Mouse (Mus musculus) brain, embryonic 14.5 days (tissue): ENCODE data around the gene Dtymk.

Experiments
- CTCF ChIP-seq: fragments of 200-500 bp; IDR thresholded peaks from 2 replicates; pipeline ENCODE4 v1.5.1; 2012; ENCODE audit warnings: inconsistent platforms, mild to moderate bottlenecking, moderate library complexity, borderline replicate concordance; ENCODE audit not compliant: insufficient read depth, insufficient read length; ENCODE audit errors: extremely low read depth
- POLR2A ChIP-seq: fragments of 200-500 bp; IDR thresholded peaks from 2 replicates; pipeline ENCODE4 v1.6.1; 2012; ENCODE audit warnings: mild to moderate bottlenecking, inconsistent platforms, borderline replicate concordance; ENCODE audit not compliant: poor library complexity, insufficient read depth, insufficient read length, severe bottlenecking; ENCODE audit errors: extremely low read depth

DNA sequence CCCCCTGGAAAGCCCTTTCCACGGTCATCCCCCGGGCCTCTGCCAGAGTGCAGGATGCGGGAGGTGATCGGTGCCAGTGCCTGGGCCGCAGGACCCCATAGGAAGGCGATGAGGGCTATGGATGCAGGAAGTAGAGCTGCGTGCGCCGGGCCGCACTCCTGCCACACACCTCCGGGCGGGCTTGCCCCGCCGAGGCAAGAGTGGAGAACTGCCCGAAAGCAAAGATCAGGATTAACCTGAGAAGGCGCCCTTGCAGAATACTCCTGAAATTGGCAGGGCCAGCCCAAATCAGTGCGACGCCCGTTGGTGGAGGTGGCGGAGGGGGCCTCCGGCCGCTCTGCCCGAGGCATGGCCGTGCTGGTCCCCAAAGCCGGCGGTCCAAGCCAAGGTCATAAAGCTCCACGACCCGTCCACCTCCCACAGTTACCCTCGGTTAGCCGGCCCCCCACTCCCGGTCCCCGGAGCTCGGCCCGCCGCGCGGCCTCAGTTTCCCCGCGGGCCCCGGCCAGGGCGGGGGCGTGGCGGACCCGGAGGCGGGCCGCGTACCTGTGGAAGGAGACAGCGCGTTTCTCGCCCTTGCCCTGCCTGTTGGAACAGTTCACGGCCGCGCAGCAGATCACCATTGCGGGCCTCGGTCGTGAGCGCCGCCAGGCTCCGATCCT lies 47.7 kb downstream of the Dtymk start:
- no peak for TF ChIP-seq CTCF
- no peak for TF ChIP-seq POLR2A
